Mouse (Mus musculus) heart, embryonic 11.5 days (tissue): ENCODE data around the gene Gm10944. TPM values are rescaled to one million over a fixed set of nuclear protein-coding genes. Genes with fewer than 3 reads are reported as not detected.

Experiments used
- ATAC-seq: fragments of 200-750 bp; cut with Nextera tagmentation; replicated peaks from 2 replicates; pipeline ENCODE4 v1.8.0; 2017; ENCODE audit warnings: moderate library complexity; ENCODE audit not compliant: insufficient number of reproducible peaks, low FRiP score, low TSS enrichment
- H3K27ac ChIP-seq: fragments of 300-500 bp; sonication (generic); 2 replicates; pipeline ENCODE4 v1.5.1; 2014; ENCODE audit warnings: mild to moderate bottlenecking, low read depth, low read length
- H3K27me3 ChIP-seq: fragments of 300-500 bp; sonication (generic); 2 replicates; pipeline ENCODE4 v1.6.1; 2014; ENCODE audit warnings: mild to moderate bottlenecking, low read length, mixed read lengths; ENCODE audit not compliant: control insufficient read depth, insufficient read depth
- H3K36me3 ChIP-seq: fragments of 300-500 bp; sonication (generic); 2 replicates; pipeline ENCODE4 v1.6.1; 2014; ENCODE audit warnings: mild to moderate bottlenecking, low read length, moderate library complexity, mixed read lengths; ENCODE audit not compliant: control insufficient read depth, insufficient read depth
- H3K4me1 ChIP-seq: fragments of 300-500 bp; sonication (generic); 2 replicates; pipeline ENCODE4 v1.6.1; 2014; ENCODE audit warnings: low read length; ENCODE audit not compliant: control insufficient read depth, insufficient read depth
- H3K4me2 ChIP-seq: fragments of 300-500 bp; sonication (generic); 2 replicates; pipeline ENCODE4 v1.6.1; 2014; ENCODE audit warnings: mild to moderate bottlenecking, moderate library complexity
- H3K4me3 ChIP-seq: fragments of 300-500 bp; sonication (generic); 2 replicates; pipeline ENCODE4 v1.5.1; 2014; ENCODE audit warnings: low read depth, low read length
- H3K9ac ChIP-seq: fragments of 300-500 bp; sonication (generic); 2 replicates; pipeline ENCODE4 v1.6.1; 2014; ENCODE audit warnings: mild to moderate bottlenecking, low read depth, low read length, moderate library complexity
- H3K9me3 ChIP-seq: fragments of 300-500 bp; sonication (generic); replicated peaks from 2 replicates; pipeline ENCODE4 v1.6.1; 2016; ENCODE audit warnings: low read length; ENCODE audit not compliant: control insufficient read depth
- WGBS: fragments of 180-500 bp; shearing (Covaris S2); extraction: QIAGEN DNeasy Blood & Tissue Kit; methylation state at CpG from one replicate; pipeline ENCODE4 v1.1.7; 2014; ENCODE audit not compliant: insufficient replicate concordance; 5-methylcytosine and 5-hydroxymethylcytosine counted together
- polyA plus RNA-seq: library from polyadenylated mRNA; unstranded; fragments of >200 nt; fragmentation: Nextera tagmentation; extraction: Ambion mirVana; gene quantifications from 2 replicates; pipeline ENCODE4 v1.2.1, GENCODE M21; 2014

Gm10944 gene
- polyA plus RNA-seq, result not detected in 2 replicates

DNA sequence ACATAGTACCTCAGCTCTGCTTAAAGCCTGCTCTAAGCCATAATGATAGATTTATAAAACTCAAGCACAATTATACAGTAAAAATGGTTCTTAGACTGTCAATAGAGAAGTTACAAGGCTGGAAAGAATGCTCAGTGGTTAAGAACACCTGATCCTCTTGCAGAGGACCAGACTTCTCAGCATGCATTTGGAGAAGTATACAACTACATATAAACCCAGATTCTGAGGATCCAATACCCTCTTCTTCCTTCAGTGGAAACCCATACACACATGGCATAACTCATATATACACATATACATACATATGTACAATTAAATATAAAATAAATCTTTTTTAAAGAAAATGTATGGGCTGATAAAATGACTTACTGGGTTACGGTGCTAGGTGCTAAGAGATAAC is at the start of gene Gm10944:
Gene Gm10944, plus strand, starts transcription at position 301 of the 400 bp plus-strand sequence.
- Histone ChIP-seq H3K27me3 (no peaks in the 10 kb centered on the region), H3K9ac (no peak within 1 kb of the TSS), H3K27ac (no peak within 1 kb of the TSS), H3K4me2 (no peak within 1 kb of the TSS), H3K4me1 (no peaks in the 10 kb centered on the region), H3K4me3 (no peak within 1 kb of the TSS), H3K9me3 (no peaks in the 10 kb centered on the region), H3K36me3 (no peaks in the 10 kb centered on the region)
- no peak for ATAC-seq
- 85% methylated on average over 1 of the region's 1 CpGs for WGBS

DNA sequence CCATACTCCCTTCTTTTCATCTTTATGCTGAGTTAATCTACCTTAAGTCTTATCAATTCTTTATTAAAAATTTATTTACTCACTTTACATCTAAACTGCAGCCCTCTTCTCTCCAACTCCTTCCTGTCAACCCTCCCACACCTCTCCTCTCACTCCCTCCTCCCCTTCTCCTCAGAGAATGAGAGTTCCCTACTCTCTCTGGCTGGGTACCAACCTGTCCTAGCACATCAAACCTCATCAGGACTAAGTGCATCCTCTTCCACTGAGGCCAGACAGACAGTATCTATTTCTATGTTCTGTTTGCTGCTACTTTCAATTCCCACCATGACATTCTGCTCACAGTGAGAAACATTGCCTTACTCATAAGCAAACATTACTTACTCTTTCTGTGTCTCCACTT is 25.2 kb upstream of the Gm10944 start:
- Histone ChIP-seq H3K9me3 (no peaks in the 10 kb centered on the region), H3K4me3 (no peak overlapping the region), H3K27me3 (no peaks in the 10 kb centered on the region), H3K9ac (no peak overlapping the region), H3K4me2 (no peak overlapping the region), H3K36me3 (no peaks in the 10 kb centered on the region), H3K27ac (no peak overlapping the region), H3K4me1 (no peaks in the 10 kb centered on the region)
- no peak for ATAC-seq

DNA sequence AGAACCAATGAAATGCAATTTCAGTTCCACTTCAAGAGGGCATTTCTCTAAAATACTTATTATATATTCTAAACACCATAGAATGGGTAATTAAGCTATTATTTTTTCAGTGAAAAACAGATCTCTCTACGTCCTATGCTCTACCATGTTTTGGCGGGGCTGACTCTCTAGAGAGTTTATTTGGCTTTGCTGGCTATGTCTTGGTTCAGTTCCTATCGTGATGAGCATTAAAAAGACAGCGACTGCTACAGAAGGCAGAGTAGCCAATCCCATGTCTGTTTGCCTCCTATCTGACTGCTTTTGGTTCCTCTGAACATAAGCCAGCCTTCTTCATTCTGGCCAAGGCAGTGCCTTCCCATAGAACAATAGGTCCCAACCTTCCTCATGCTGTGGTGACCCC is 24.5 kb upstream of the Gm10944 start:
- H3K4me2 ChIP-seq, result no peak overlapping the region
- WGBS, result 77% methylated on average over 4 of the region's 4 CpGs
- no peaks in the 10 kb centered on the region for H3K9me3 ChIP-seq
- no peaks in the 10 kb centered on the region for H3K36me3 ChIP-seq
- no peak for ATAC-seq
- H3K27me3 ChIP-seq, result no peaks in the 10 kb centered on the region
- no peaks in the 10 kb centered on the region for H3K4me1 ChIP-seq
- no peak overlapping the region for H3K27ac ChIP-seq
- no peak overlapping the region for H3K4me3 ChIP-seq
- H3K9ac ChIP-seq, result no peak overlapping the region

DNA sequence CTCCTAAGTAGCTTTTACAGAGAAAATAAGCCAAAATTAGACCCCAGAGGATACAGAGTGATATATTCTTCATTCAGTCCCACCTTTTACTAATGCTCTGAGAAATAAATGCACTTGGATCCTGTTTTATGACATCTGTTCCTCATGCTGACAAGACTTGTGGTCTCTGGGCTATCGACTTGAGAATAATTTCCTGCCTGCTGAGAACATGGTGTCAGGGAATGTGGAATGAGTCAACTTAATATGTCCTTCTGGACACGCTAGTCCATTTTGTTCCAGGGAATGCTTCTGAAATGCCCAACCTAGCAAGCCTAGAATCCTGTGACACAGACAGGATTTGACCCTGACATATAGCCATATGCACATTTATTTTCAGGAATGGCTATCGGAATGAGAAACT is 22.0 kb upstream of the Gm10944 start:
- Histone ChIP-seq H3K4me1 (no peaks in the 10 kb centered on the region), H3K4me2 (no peak overlapping the region), H3K27ac (no peak overlapping the region), H3K9me3 (no peaks in the 10 kb centered on the region), H3K36me3 (no peaks in the 10 kb centered on the region), H3K27me3 (no peaks in the 10 kb centered on the region), H3K4me3 (no peak overlapping the region), H3K9ac (no peak overlapping the region)
- no peak for ATAC-seq
- WGBS, result 79% methylated on average over 3 of the region's 3 CpGs

DNA sequence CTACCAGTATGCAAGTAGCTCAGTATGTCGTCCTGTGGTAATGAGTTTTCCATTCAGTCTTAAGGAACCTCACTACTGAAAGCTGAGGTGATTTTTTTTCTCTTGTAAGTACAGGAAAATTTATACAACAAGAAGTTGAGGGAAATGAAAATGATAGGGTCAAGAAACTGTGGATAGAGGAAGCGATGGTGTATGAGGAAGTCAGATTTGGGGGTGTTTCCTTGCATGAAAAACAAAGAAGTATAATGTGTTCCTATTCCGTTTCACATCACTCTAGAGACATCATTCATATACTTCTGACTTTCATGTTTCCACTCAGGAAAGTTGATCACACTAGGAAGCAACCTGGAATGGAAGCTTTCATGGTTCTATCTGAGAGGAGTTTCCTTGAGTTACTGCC is 21.2 kb upstream of the Gm10944 start:
- H3K4me3 ChIP-seq, result no peak overlapping the region
- H3K9ac ChIP-seq, result no peak overlapping the region
- H3K27me3 ChIP-seq, result no peaks in the 10 kb centered on the region
- H3K9me3 ChIP-seq, result no peaks in the 10 kb centered on the region
- no peaks in the 10 kb centered on the region for H3K4me1 ChIP-seq
- no peaks in the 10 kb centered on the region for H3K36me3 ChIP-seq
- 63% methylated on average over 3 of the region's 3 CpGs for WGBS
- H3K4me2 ChIP-seq, result no peak overlapping the region
- no peak for ATAC-seq
- H3K27ac ChIP-seq, result no peak overlapping the region

DNA sequence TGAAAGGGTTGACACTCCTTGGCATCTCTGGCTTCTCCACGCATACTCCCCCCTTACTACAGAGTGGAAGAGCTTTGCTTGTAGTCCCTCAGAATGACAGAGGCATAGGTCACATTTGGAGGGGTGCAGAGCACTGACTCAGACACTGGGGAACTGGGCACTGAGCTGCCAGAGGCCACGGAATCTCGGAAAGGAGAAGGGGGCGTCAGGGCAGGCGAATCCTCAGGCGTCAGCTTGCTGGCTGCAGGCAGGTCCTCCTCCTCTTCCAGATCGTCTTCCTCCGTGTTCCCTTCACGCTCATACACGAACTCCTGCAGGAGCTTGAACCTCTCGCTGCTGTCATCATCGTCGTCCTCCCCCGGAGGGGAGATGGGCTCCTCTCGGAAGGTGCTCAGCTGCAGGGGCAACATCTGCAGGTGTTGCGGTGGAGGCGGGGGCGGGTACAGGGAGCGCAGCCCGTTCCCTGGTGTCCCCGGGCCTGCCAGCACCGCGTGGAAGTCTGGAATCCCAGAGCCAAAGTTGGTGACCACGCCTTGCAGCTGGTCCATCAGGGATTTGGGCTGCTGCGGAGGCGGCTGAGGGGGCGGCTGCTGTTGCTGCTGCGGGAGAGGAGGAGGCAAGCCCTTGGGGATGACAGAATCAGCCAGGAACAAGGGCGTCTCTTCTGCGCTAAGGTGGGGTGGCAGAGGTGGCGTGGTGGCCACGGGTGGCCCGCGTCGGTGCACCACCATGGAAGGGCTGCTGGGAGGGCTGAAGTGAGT is 7.9 kb downstream of the Gm10944 start:
- Histone ChIP-seq H3K27me3 (peaks cover 13% of the 10 kb centered on the region), H3K36me3 (no peaks in the 10 kb centered on the region), H3K27ac (no peak overlapping the region), H3K4me3 (peak overlapping the region; percentile 54), H3K9me3 (no peaks in the 10 kb centered on the region), H3K9ac (peak overlapping the region; percentile 46; the same call in 1 of the 2 replicates), H3K4me1 (no peaks in the 10 kb centered on the region; the same call in 1 of the 2 replicates), H3K4me2 (peak overlapping the region; percentile 96)
- peak; percentile 46 for ATAC-seq
- WGBS, result 3% methylated on average over 35 of the region's 35 CpGs

DNA sequence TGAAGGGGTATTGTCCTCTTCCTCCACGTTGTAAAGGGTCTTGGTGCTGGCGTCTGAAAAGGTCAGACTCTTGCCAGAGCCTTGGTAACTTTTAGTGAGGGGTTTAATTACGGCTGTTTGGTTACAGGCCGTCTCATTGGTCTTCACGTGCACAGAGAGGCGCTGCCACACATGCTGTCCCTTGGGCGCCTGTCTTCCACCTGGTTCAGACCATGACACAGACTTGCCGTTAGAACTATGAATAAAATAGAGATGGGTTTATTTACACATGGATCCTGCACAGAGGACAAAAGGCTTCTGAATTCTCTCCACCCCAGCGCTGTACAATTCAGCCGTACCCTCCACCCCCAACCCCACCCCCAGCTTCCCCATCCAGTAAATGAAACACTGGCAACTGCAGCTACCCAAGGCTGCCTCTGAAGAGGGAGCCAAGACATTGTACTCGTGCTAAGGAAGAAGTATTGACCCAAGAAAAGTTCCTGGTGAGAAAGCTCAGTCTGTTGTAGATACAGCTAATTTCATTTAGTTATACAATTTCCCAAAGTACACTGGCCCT is 8.6 kb downstream of the Gm10944 start:
- ATAC-seq, result peak; percentile 22; the same call in 1 of the 2 replicates
- H3K4me1 ChIP-seq, result no peaks in the 10 kb centered on the region; the same call in 1 of the 2 replicates
- H3K4me3 ChIP-seq, result peak overlapping the region; percentile 54
- no peaks in the 10 kb centered on the region for H3K9me3 ChIP-seq
- 27% methylated on average over 11 of the region's 11 CpGs for WGBS
- peak overlapping the region; percentile 96 for H3K4me2 ChIP-seq
- H3K36me3 ChIP-seq, result no peaks in the 10 kb centered on the region
- H3K27ac ChIP-seq, result no peak overlapping the region
- no peak overlapping the region for H3K9ac ChIP-seq
- H3K27me3 ChIP-seq, result peaks cover 13% of the 10 kb centered on the region

DNA sequence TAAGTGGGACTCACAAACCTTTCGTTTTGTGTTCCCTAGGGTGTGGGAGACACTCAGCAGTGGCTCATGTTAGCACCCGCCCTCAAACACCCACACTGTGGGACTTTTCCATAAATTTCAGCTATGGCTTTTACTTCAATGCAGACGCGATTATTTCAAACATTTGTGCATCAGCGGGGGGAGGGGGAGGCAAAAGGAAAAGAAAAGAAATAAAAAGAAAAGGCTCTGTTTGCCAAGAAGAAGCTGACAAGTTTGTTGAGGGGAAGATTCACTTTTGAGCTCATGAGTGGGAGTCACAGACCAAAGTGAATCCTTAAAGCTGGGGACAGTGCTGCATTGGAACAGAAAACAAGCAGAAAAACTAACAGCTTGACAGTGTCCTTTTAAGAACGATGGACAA is 16.3 kb downstream of the Gm10944 start:
- H3K4me3 ChIP-seq, result no peak overlapping the region
- H3K4me1 ChIP-seq, result no peaks in the 10 kb centered on the region
- no peak for ATAC-seq
- no peaks in the 10 kb centered on the region for H3K27me3 ChIP-seq
- H3K9ac ChIP-seq, result no peak overlapping the region
- H3K4me2 ChIP-seq, result no peak overlapping the region
- H3K27ac ChIP-seq, result no peak overlapping the region
- H3K9me3 ChIP-seq, result no peaks in the 10 kb centered on the region
- WGBS, result 72% methylated on average over 6 of the region's 6 CpGs
- H3K36me3 ChIP-seq, result no peaks in the 10 kb centered on the region

DNA sequence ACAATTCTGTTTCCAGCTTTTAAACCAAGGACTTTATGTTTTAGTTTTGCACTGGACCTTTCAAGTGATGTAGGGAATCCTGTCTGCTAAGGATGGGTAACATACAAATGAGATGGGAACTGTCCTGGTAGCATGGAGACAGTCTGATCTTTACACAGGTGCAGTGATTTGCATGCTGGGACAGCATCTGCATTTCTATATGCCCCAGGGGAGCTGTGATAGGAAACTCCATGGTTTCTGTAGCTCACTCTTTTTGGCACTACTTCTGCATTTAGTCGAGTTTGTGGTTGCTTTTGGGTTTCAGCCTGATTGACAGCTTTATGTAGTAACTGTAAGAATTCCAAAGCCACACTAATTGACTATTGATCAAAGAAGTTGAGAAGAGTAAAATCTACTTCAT is 19.8 kb downstream of the Gm10944 start:
- Histone ChIP-seq H3K36me3 (no peaks in the 10 kb centered on the region), H3K4me3 (no peak overlapping the region), H3K9ac (no peak overlapping the region), H3K27me3 (no peaks in the 10 kb centered on the region), H3K4me2 (no peak overlapping the region), H3K4me1 (no peaks in the 10 kb centered on the region), H3K9me3 (no peaks in the 10 kb centered on the region), H3K27ac (no peak overlapping the region)
- 48% methylated on average over 1 of the region's 1 CpGs for WGBS
- no peak for ATAC-seq
